Mouse (Mus musculus) kidney, adult 18-20 months (tissue): ENCODE data around the gene Pdpk1.

ENCODE experiments used
- DNase-seq: peaks from one replicate; pipeline ENCODE4 v3.0.0; 2021

Gene Pdpk1

DNA sequence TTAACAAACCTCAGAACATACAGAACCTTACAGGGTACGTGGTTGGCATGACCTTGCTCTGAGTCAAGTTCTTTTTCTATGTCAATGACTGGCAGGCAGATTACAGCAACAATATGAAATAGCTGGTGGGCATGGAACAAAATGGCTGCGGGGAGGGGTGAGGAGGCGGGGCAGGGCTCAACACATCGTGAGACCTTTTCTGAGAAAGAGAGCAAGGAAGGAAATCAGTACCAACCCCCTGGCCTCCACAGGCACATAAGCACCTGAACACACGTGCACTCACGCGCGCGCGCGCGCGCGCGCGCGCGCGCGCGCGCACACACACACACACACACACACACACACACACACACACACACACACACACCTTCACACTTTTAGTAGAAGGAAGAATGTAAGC lies 120.2 kb downstream of the Pdpk1 start:
- DNase-seq, result no peak

DNA sequence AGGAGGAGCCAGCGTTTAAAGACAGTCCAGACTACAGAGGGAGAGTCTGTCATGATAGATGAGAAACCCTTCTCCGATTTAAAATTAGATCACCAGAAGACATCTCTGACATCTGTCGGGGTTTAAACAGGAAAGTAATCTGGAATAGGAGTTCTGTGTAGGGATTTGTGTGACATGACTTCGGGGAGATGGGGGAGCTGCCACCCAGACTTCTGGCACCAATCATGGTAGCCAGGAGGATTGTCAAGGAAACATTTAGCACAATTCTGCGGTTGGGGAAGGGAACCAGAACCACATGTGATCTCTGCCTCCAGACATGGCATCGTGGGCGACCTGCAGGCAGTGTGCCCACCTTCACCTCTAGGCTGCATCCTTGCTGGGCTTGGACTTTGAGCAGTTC lies 121.2 kb downstream of the Pdpk1 start:
- DNase-seq, result no peak
